Mouse (Mus musculus) sigmoid colon, adult 10 weeks (tissue): ENCODE data around the gene Cnfn. TPM values are rescaled to one million over a fixed set of nuclear protein-coding genes. Genes with fewer than 3 reads are reported as not detected.

Experiments used
- polyA plus RNA-seq: library from polyadenylated mRNA; stranded (reverse); fragments of 350-450 nt; fragmentation: Illumina TruSeq; extraction: RNeasy Lipid Tissue Mini Kit (QIAGEN cat#74804); gene quantifications from one replicate; pipeline ENCODE4 v1.2.3, GENCODE M21; 2014; ENCODE audit warnings: low read depth, low replicate concordance

Cnfn gene
- not detected for polyA plus RNA-seq

GRCm38 (mm10) chr7:25369058-25369749 lies at the start of gene Cnfn:
Gene Cnfn (minus strand): TSS chr7:25369724.

GRCm38 (mm10) chr7:25412833-25413441 lies 43.4 kb upstream of the Cnfn start, which contains the start of gene Cxcl17:
Gene Cxcl17 (minus strand): TSS chr7:25412886.

GRCm38 (mm10) chr7:25398610-25399009 lies 29.1 kb upstream of the Cnfn start, which contains the start of gene Lipe:
Gene Lipe (minus strand): TSS chr7:25398710.

Other genes starting within 250 kb of the Cnfn start
- 1.7 TPM for gene Pou2f2, start 190.0 kb downstream of the Cnfn start, polyA plus RNA-seq
- 1.9 TPM for gene Dedd2, start 149.1 kb downstream of the Cnfn start, polyA plus RNA-seq
- 1.5 TPM for gene Zfp526, start 148.3 kb downstream of the Cnfn start, polyA plus RNA-seq
- 7.9 TPM for gene Gsk3a, start 131.9 kb downstream of the Cnfn start, polyA plus RNA-seq
- gene Erf, start 119.0 kb downstream of the Cnfn start, polyA plus RNA-seq, result 1.6 TPM
- gene Cic, start 102.0 kb downstream of the Cnfn start, polyA plus RNA-seq, result 20.7 TPM
- 9.2 TPM for gene Pafah1b3, start 71.7 kb downstream of the Cnfn start, polyA plus RNA-seq
- not detected for gene Prr19, start 68.3 kb downstream of the Cnfn start, polyA plus RNA-seq
- gene Tmem145, start 63.6 kb downstream of the Cnfn start, polyA plus RNA-seq, result not detected
- 1.2 TPM for gene Megf8, start 52.6 kb downstream of the Cnfn start, polyA plus RNA-seq
- not detected for gene Lipe, start 29.0 kb upstream of the Cnfn start, polyA plus RNA-seq
- not detected for gene Cxcl17, start 43.2 kb upstream of the Cnfn start, polyA plus RNA-seq
- 3,714 TPM for gene Ceacam1, start 107.9 kb upstream of the Cnfn start, polyA plus RNA-seq
- 5.8 TPM for gene Ceacam2, start 170.1 kb upstream of the Cnfn start, polyA plus RNA-seq
- gene Erich4, start 246.2 kb upstream of the Cnfn start, polyA plus RNA-seq, result not detected
- gene Dmac2, start 249.7 kb upstream of the Cnfn start, polyA plus RNA-seq, result 51.1 TPM